Mouse (Mus musculus) thymus, postnatal 25 days (tissue): Measurements from ENCODE around the gene Rhbdl2.

Experiments
- DNase-seq: peaks from one replicate; pipeline ENCODE4 v3.0.0; 2022

Gene Rhbdl2

GRCm38 (mm10) chr4:123819093-123819610 lies 31.5 kb downstream of the Rhbdl2 start:
- no peak for DNase-seq

- no peak for DNase-seq
These were observed 54.5 kb downstream of the Rhbdl2 start for GRCm38 (mm10) chr4:123842126-123842525.

GRCm38 (mm10) chr4:123856888-123857287 lies 69.2 kb downstream of the Rhbdl2 start:
- no peak for DNase-seq

- DNase-seq, result no peak
These were observed 70.4 kb downstream of the Rhbdl2 start for GRCm38 (mm10) chr4:123858090-123858489.

- DNase-seq, result no peak
These were observed 71.7 kb downstream of the Rhbdl2 start, which contains the start of gene 4933427I04Rik for GRCm38 (mm10) chr4:123859379-123859778. Gene 4933427I04Rik (plus strand): TSS chr4:123859679.

GRCm38 (mm10) chr4:123859803-123860202 lies 72.1 kb downstream of the Rhbdl2 start:
- DNase-seq, result no peak

GRCm38 (mm10) chr4:123860621-123861020 lies 72.9 kb downstream of the Rhbdl2 start:
- DNase-seq, result no peak
